Mouse (Mus musculus): ENCODE data around the gene Fam167b. TPM values are rescaled to one million over a fixed set of nuclear protein-coding genes. Genes with fewer than 3 reads are reported as not detected.
"Not testable (repeated sequence)": the region's sequence is repeated elsewhere in the genome, so short reads cannot be mapped to it uniquely, and the experiment has no call there.

Gene Fam167b
- polyA plus RNA-seq, 1 experiment, result 1.2 TPM

DNA sequence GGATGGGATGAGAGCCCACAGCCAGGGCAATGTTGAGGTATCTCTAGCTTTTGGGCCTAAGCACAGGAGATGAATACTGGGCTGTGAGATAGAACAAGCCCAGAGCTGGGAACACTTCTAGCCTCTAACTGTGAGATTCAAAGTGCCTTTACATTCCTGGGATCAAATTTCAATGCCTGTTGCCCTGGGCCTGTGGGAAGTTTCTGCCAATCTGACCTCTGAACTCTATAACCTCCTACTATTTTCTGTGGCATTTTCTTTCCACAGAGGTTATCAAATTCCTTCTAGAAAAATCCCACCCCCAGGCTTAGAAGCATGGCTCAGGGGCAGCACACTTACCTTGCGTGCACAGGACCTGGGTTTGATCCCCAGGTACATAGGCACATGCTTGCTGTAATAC lies 28.1 kb downstream of the Fam167b start:
- Histone ChIP-seq H3K4me1 (ENCODE audit: control insufficient read depth, insufficient read depth, low read length) (no peaks in the 10 kb centered on the region; the same call in 1 of the 2 replicates), H3K27ac (ENCODE audit: insufficient read depth, low read depth, low read length) (no peak overlapping the region), H3K4me3 (ENCODE audit: insufficient read depth, low read length) (no peak overlapping the region)
- TF ChIP-seq POLR2A (IDR thresholded peaks at IDR 0.05; ENCODE audit: borderline replicate concordance, low read depth, low read length), result no peak
- no peak for TF ChIP-seq CTCF (IDR thresholded peaks at IDR 0.05; ENCODE audit: low read depth, low read length)

DNA sequence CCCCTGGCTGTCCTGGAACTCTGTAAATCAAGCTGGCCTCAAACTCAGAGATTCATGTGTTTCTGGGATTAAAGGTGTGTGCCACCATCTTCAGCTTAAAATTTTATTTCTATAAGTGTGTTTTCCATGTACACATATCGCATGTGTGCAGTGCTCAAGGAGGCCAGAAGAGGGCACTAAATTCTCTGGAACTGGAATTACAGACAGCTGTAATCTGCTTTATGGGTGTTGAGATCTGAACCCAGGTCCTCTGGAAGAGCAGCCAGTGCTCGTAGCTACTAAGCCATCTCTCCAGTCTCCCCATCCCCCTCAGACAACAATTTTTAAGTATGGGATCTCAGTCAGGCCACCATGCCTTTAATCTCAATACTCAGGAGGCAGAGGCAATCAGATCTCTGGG lies 29.0 kb downstream of the Fam167b start:
- no peak overlapping the region for H3K27ac ChIP-seq (ENCODE audit: insufficient read depth, low read depth, low read length)
- TF ChIP-seq POLR2A (IDR thresholded peaks at IDR 0.05; ENCODE audit: borderline replicate concordance, low read depth, low read length) (no peak), CTCF (IDR thresholded peaks at IDR 0.05; ENCODE audit: low read depth, low read length) (peak; percentile 42)
- H3K4me1 ChIP-seq (ENCODE audit: control insufficient read depth, insufficient read depth, low read length), result no peaks in the 10 kb centered on the region
- no peak overlapping the region for H3K4me3 ChIP-seq (ENCODE audit: insufficient read depth, low read length)

DNA sequence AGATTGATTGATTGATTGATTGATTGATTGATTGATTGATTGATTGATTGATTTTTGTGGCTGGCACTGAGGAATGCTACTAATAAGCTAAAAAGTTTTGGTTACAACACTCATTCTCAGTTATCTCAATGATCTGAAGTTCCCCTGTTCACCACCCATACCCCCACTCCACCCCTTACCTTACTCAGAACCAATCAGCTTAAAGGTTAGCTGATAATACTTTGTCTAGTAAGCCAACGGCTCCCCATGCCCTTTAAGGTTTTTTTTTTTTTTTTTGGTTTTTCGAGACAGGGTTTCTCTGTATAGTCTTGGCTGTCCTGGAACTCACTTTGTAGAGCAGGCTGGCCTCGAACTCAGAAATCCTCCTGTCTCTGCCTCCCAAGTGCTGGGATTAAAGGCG lies 30.7 kb downstream of the Fam167b start:
- H3K4me1 ChIP-seq (ENCODE audit: control insufficient read depth, insufficient read depth, low read length), result not testable (repeated sequence)

DNA sequence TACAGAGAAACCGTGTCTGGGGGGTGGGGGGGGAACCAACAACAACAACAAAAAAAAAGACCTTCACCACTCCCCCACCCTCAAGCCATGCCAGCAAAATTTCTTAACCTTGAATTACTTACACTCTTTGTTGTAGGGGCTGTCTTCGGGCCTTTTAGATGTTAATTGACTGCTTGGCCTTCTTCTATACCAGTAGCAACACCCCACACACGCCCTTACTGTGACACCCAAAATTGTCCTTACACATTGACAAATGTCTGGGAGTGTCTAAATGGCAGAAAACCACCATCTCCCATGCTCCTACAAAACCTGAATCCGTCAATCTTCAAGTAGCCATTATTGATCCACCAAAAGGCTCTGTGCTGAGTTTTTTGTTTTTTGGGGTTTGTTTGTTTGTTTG lies 34.2 kb downstream of the Fam167b start:
- TF ChIP-seq CTCF (IDR thresholded peaks at IDR 0.05; ENCODE audit: low read depth, low read length), result no peak
- TF ChIP-seq POLR2A (IDR thresholded peaks at IDR 0.05; ENCODE audit: borderline replicate concordance, low read depth, low read length), result no peak
- Histone ChIP-seq H3K4me3 (ENCODE audit: insufficient read depth, low read length) (no peak overlapping the region), H3K4me1 (ENCODE audit: control insufficient read depth, insufficient read depth, low read length) (peaks cover 9% of the 10 kb centered on the region), H3K27ac (ENCODE audit: insufficient read depth, low read depth, low read length) (no peak overlapping the region)

More for the DNA sequence above, 30.7 kb downstream of the Fam167b start:
- H3K27ac ChIP-seq (ENCODE audit: insufficient read depth, low read depth, low read length); H3K4me3 ChIP-seq (ENCODE audit: insufficient read depth, low read length): not testable (repeated sequence)

DNA sequence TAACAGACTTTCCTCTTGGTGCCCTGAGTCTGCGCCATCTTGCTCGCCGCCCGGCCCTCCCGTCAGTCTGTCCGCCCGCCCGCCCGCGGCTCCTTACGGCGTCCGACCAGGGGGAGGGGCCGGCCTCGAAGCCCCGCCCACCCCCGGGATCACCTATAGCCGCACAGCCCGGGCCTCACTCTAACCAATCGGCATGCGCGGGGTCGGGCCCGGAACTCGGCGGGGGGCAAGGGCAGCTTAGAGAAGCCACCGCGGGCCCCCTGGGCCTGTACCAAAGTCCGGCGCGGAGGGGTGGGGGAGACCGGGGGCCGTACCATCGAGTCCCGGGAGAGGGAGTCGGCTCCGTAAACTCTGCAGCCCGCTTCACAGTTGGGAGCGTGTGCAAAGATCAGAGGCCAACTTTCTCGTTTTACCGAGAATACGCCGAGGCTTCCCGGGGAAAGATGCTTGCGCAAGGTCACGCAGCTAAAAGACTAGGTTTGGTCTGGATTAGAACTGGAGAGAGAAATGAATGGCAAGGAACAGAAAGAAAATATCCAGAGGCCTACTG lies 35.7 kb downstream of the Fam167b start, which contains the start of gene Hdac1:
Hdac1 (minus strand) TSS at position 122 of the 550 bp plus-strand sequence.
- peaks cover 9% of the 10 kb centered on the region for H3K4me1 ChIP-seq (ENCODE audit: control insufficient read depth, insufficient read depth, low read length)
- H3K27ac ChIP-seq (ENCODE audit: insufficient read depth, low read depth, low read length), result peak within 1 kb of the TSS; percentile 72
- peak within 1 kb of the TSS; percentile 74 for H3K4me3 ChIP-seq (ENCODE audit: insufficient read depth, low read length)
- TF ChIP-seq POLR2A (IDR thresholded peaks at IDR 0.05; ENCODE audit: borderline replicate concordance, low read depth, low read length), result no peak; the same call in 1 of the 2 replicates
- TF ChIP-seq CTCF (IDR thresholded peaks at IDR 0.05; ENCODE audit: low read depth, low read length), result no peak

DNA sequence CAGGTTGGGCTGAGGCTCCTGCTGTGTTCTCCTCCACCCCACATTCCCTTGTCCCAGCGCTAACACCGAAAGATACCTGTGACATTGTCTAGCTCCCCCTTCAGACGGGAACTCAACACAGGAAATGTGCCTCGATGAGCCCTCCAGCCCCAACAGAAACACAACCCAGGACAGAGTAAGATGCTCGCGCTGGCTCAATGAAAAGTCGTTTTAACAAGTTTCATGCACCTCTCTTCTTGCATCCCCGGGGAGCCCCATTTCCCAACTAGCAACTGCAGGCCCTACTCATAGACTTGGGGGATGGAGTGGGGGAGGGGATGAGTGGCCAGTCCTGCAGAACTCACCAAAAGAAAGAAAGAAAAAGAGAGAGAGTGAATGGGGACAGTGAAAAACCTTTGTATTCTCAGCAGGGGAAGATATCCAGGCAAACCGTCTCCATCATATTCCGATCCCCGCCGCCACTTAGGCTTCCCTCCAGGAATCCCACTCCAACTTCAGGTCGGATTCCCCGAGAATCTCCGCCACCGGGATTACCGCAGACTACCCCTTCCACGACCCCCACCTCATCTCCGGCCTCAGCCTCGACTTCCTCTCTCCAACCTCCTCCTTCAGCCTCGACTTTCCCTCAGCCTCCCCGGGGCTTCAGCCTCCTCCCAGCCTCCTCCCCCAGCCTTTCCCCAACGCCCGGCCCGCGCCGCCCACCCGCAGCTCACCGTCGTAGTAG lies 36.3 kb downstream of the Fam167b start:
- Histone ChIP-seq H3K4me1 (ENCODE audit: control insufficient read depth, insufficient read depth, low read length) (peaks cover 9% of the 10 kb centered on the region), H3K27ac (ENCODE audit: insufficient read depth, low read depth, low read length) (no peak overlapping the region), H3K4me3 (ENCODE audit: insufficient read depth, low read length) (peak overlapping the region; percentile 62)
- TF ChIP-seq CTCF (IDR thresholded peaks at IDR 0.05; ENCODE audit: low read depth, low read length) (no peak), POLR2A (IDR thresholded peaks at IDR 0.05; ENCODE audit: borderline replicate concordance, low read depth, low read length) (no peak)

DNA sequence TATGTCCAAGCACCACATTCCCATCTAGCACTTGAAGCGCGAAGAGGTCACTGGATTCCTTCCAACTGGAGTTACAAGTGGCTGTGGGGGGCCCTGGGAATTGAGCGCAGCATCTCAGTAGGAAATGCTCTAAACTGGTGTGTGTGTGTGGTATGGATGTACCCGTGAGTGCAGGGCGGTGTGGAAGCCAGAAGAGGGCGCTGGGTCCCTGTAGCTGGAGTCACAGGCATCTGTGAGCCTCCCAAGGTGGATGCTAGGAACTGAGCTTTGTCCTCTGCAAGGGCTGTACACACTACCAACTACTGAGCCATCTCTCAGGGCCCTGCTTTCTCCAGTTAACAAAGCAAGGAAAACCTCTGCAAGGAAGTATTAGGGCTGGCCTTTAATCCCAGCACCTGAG lies 38.3 kb downstream of the Fam167b start:
- Histone ChIP-seq H3K27ac (ENCODE audit: insufficient read depth, low read depth, low read length) (no peak overlapping the region), H3K4me3 (ENCODE audit: insufficient read depth, low read length) (no peak overlapping the region), H3K4me1 (ENCODE audit: control insufficient read depth, insufficient read depth, low read length) (peaks cover 9% of the 10 kb centered on the region)
- no peak for TF ChIP-seq POLR2A (IDR thresholded peaks at IDR 0.05; ENCODE audit: borderline replicate concordance, low read depth, low read length)
- TF ChIP-seq CTCF (IDR thresholded peaks at IDR 0.05; ENCODE audit: low read depth, low read length), result no peak

DNA sequence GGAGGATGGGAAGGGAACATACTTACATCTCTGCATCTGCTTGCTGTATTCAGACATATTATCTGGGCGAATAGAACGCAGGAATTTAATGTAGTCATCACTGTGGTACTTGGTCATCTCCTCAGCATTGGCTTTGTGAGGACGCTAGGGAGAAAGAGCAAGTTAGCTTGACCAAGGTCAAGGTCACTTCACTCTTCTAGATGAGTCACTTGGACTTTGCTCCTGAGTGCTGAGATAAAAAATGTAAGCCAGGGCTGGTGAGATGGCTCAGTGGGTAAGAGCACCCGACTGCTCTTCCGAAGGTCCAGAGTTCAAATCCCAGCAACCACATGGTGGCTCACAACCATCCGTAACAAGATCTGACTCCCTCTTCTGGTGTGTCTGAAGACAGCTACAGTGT lies 49.4 kb downstream of the Fam167b start:
- H3K4me1 ChIP-seq (ENCODE audit: control insufficient read depth, insufficient read depth, low read length); H3K27ac ChIP-seq (ENCODE audit: insufficient read depth, low read depth, low read length); H3K4me3 ChIP-seq (ENCODE audit: insufficient read depth, low read length): not testable (repeated sequence)

Other genes starting within 250 kb of the Fam167b start
- 137 and 148 TPM in 2 replicates for gene Rbbp4, start 243.2 kb downstream of the Fam167b start, polyA plus RNA-seq (2012; ENCODE audit: insufficient read depth, insufficient read length, missing spikeins)
- gene Zbtb8os, start 242.9 kb downstream of the Fam167b start, polyA plus RNA-seq (2012; ENCODE audit: insufficient read depth, insufficient read length, missing spikeins), result 70.2 and 76.9 TPM in 2 replicates
- 3.6 and 4.4 TPM in 2 replicates for gene Zbtb8a, start 200.4 kb downstream of the Fam167b start, polyA plus RNA-seq (2012; ENCODE audit: insufficient read depth, insufficient read length, missing spikeins)
- gene Zbtb8b, start 137.7 kb downstream of the Fam167b start, polyA plus RNA-seq (2012; ENCODE audit: insufficient read depth, insufficient read length, missing spikeins), result not detected in 2 replicates
- 37.3 and 42.3 TPM in 2 replicates for gene Bsdc1, start 117.0 kb downstream of the Fam167b start, polyA plus RNA-seq (2012; ENCODE audit: insufficient read depth, insufficient read length, missing spikeins)
- gene Tssk3, start 87.5 kb downstream of the Fam167b start, polyA plus RNA-seq (2012; ENCODE audit: insufficient read depth, insufficient read length, missing spikeins), result not detected in 2 replicates
- not detected in 2 replicates for gene Fam229a, start 87.4 kb downstream of the Fam167b start, polyA plus RNA-seq (2012; ENCODE audit: insufficient read depth, insufficient read length, missing spikeins)
- gene Marcksl1, start 65.0 kb downstream of the Fam167b start, polyA plus RNA-seq (2012; ENCODE audit: insufficient read depth, insufficient read length, missing spikeins), result 157 and 166 TPM in 2 replicates
- gene Hdac1, start 35.8 kb downstream of the Fam167b start, polyA plus RNA-seq (2012; ENCODE audit: insufficient read depth, insufficient read length, missing spikeins), result 75.2 and 83.9 TPM in 2 replicates
- 0.68 TPM in 1 of 2 replicates, not detected in the other for gene Lck, start 4.9 kb downstream of the Fam167b start, polyA plus RNA-seq (2012; ENCODE audit: insufficient read depth, insufficient read length, missing spikeins)
- gene Eif3i, start 22.1 kb upstream of the Fam167b start, polyA plus RNA-seq (2012; ENCODE audit: insufficient read depth, insufficient read length, missing spikeins), result 105 and 119 TPM in 2 replicates
- gene Tmem234, start 22.1 kb upstream of the Fam167b start, polyA plus RNA-seq (2012; ENCODE audit: insufficient read depth, insufficient read length, missing spikeins), result 137 and 140 TPM in 2 replicates
- gene Dcdc2b, start 35.7 kb upstream of the Fam167b start, polyA plus RNA-seq (2012; ENCODE audit: insufficient read depth, insufficient read length, missing spikeins), result 1.8 and 2.3 TPM in 2 replicates
- 13.6 and 14.0 TPM in 2 replicates for gene Iqcc, start 40.5 kb upstream of the Fam167b start, polyA plus RNA-seq (2012; ENCODE audit: insufficient read depth, insufficient read length, missing spikeins)
- gene Ccdc28b, start 45.4 kb upstream of the Fam167b start, polyA plus RNA-seq (2012; ENCODE audit: insufficient read depth, insufficient read length, missing spikeins), result 39.0 and 42.3 TPM in 2 replicates
- gene Txlna, start 62.5 kb upstream of the Fam167b start, polyA plus RNA-seq (2012; ENCODE audit: insufficient read depth, insufficient read length, missing spikeins), result 39.8 and 45.7 TPM in 2 replicates
- gene Kpna6, start 94.2 kb upstream of the Fam167b start, polyA plus RNA-seq (2012; ENCODE audit: insufficient read depth, insufficient read length, missing spikeins), result 35.1 and 42.0 TPM in 2 replicates
- gene Tmem39b, start 118.3 kb upstream of the Fam167b start, polyA plus RNA-seq (2012; ENCODE audit: insufficient read depth, insufficient read length, missing spikeins), result 10.7 and 12.8 TPM in 2 replicates
- 67.0 and 67.1 TPM in 2 replicates for gene Khdrbs1, start 163.8 kb upstream of the Fam167b start, polyA plus RNA-seq (2012; ENCODE audit: insufficient read depth, insufficient read length, missing spikeins)
- 365 TPM in 2 replicates for gene Ptp4a2, start 232.7 kb upstream of the Fam167b start, polyA plus RNA-seq (2012; ENCODE audit: insufficient read depth, insufficient read length, missing spikeins)

Measured in bone marrow macrophage, adult 2 months (primary cell).